Mouse (Mus musculus) layer of hippocampus, adult 2 months (tissue): ENCODE data around the gene D8Ertd738e. TPM values are rescaled to one million over a fixed set of nuclear protein-coding genes. Genes with fewer than 3 reads are reported as not detected.

ENCODE experiments used
- DNase-seq, 2 experiments: peaks; one replicate each; pipeline ENCODE4 v3.0.0; 2022; ENCODE audit warnings: low spot score in 2 of 2
- H3K27ac ChIP-seq: fragments of 200-600 bp; 2 replicates; pipeline ENCODE4 v1.8.1; 2022
- H3K4me3 ChIP-seq: fragments of 200-600 bp; 2 replicates; pipeline ENCODE4 v1.8.1; 2022; ENCODE audit warnings: mild to moderate bottlenecking
- CTCF ChIP-seq: fragments of 200-600 bp; conservative IDR thresholded peaks from 2 replicates; pipeline ENCODE4 v1.8.1; 2022; ENCODE audit warnings: antibody characterized with exemption, mild to moderate bottlenecking, moderate library complexity
- total RNA-seq, 2 experiments: library from RNA; stranded (reverse); gene quantifications; 2 replicates each; pipeline ENCODE4 v1.2.3; 2021

Gene D8Ertd738e
- total RNA-seq, 2 experiments from 2014 or later = 143 to 146 TPM

DNA sequence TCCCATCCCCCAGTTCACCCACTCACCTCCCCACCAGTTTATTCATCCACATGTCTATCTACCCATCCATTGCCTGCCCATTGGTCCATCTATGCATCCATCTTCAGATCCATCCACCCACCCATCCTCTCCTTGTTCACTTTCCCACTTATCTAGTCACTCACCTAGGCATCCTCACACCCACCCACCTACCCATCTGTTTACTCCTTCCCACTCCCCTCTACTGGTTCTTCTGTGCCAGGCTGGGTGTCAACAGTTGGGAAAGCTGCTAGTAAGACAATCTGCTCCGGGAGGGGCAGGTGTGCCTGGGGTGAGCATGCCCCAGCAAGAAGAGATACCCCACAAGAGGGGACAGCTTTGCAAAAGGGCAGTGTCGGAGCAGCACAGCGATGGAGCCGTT, 11.6 kb upstream of the D8Ertd738e start:
- H3K27ac ChIP-seq = peak overlapping the region; percentile 28; the same call in 1 of the 2 replicates
- DNase-seq = no peak
- no peak for TF ChIP-seq CTCF

DNA sequence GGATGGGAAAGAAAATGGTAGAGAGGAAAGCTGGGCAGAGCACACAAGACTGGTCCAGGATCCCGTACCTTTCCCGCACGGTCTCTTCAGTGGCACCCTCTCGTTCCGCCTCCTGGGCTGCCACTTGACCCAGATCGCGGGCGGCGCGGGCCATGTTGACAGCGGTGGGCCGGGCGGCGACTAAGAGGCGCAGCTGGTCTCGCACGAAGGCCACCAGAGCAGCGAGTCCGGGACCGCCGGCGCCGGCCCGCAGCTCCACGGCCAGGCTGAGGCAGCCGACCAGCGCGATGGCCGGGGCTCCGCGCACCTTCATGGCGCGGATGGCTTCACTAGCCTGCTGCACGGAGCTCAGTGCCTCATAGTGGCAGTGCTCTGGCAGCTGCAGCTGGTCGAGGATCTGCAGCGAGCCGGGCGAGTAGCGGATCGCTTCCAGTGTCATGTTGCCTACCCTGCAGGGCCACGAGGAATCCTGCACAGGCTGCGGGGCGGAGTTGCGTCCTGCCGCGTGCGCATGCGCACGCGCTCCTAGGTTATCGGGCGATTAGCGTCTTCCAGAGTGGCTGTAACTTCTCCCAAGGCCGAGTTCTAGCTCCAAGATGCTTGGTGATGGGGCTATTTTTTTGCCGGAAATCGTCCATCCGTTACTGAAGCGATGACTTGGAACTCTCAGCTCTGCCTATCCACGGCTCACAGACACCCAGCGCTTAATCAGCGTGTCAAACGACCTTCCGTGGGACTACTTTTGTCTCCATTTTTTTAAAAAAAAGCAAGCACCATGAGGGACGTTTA, 7.5 kb upstream of the D8Ertd738e start, which contains the start of gene Mri1:
TSS of gene Mri1 (minus strand) at position 505 of the 789 bp plus-strand sequence.
- peak; percentile 42 for TF ChIP-seq CTCF
- peak within 1 kb of the TSS; percentile 83 for H3K4me3 ChIP-seq
- DNase-seq = peak; percentile 70 to 79
- H3K27ac ChIP-seq = peak within 1 kb of the TSS; percentile 93

More for the DNA sequence above, 11.6 kb upstream of the D8Ertd738e start:
- no peak overlapping the region for H3K4me3 ChIP-seq

DNA sequence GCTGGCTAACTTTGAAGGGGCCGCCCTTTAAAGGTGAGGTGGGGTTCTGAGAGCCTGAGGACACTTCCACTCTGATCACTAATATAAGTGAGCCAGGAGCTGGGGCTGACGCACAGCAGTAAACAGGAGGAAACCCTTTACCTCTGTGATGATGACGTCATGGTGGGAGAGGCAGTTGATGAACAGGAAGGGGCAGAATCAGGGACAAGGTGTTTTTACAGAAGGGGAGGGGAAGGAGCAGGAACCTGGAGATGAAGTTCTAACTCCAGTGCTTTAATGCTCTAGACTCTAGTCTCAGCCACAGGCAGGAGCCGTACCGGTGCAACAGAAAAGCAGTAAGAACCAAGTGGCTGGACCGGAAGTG, 6.9 kb upstream of the D8Ertd738e start:
- H3K27ac ChIP-seq = peak overlapping the region; percentile 93
- no peak for TF ChIP-seq CTCF
- no peak for DNase-seq
- peak overlapping the region; percentile 83 for H3K4me3 ChIP-seq

DNA sequence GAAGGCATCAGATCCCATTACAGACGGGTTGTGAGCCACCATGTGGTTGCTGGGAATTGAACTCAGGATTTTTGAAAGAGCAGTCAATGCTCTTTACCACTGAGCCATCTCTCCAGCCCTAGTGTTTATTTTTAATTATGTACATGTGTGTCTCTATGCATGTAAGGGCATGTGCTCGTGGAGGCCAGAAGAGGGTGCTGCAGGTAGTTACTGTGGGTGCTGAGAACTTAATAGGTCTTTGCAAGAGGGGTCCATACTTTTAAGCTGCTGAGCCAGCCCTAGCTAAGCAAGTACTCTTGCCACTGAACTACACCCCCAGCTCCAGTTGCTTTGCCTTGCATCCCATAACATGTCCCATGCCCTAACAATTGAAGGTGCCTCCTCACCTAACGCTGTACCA, 6.3 kb upstream of the D8Ertd738e start:
- peak; percentile 52 for TF ChIP-seq CTCF
- H3K27ac ChIP-seq = peak overlapping the region; percentile 93; the same call in 1 of the 2 replicates
- no peak for DNase-seq

DNA sequence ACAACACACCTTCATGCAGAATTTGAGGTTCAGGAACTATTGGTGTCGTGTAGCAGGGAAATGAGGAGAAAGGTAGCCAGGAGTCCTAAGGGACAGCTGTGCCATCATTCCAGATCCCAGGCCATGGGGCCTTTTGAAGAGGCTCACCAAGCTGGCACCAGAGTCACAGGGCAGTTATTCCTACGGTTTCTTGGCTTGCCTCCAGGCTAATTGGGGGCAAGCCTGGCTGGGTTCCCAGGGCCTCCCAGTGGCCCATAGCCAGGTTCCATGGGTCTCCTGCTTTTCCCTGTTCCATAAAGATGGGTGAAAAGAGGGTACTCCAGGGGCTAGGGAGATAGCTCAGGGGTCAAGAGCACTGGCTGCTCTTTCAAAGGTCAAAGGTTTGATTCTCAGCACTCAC, 7.7 kb downstream of the D8Ertd738e start:
- Histone ChIP-seq H3K4me3 (no peak overlapping the region), H3K27ac (no peak overlapping the region)
- TF ChIP-seq CTCF = no peak
- DNase-seq = no peak

More for the DNA sequence above, 6.3 kb upstream of the D8Ertd738e start:
- H3K4me3 ChIP-seq = peak overlapping the region; percentile 83; the same call in 1 of the 2 replicates

DNA sequence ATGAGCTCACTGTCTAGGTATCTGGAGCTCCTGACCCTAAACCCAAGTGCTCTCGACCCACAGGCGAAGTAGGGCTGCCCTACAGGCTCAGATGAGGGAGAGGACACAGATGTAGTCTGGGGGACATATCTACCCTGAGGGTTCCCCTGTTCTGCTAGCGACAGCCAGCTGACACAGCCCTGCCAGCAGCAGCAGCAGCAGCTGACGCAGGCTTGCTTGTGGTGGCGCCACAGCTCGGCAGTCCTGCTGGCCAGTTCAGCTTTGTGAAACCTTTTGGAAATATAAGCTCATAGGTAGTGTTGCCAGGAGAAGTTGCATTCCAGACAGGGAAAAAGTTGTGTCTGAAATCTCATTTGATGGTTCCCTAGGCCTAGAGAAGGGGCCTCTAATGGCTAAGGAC, 8.4 kb downstream of the D8Ertd738e start:
- no peak for DNase-seq

DNA sequence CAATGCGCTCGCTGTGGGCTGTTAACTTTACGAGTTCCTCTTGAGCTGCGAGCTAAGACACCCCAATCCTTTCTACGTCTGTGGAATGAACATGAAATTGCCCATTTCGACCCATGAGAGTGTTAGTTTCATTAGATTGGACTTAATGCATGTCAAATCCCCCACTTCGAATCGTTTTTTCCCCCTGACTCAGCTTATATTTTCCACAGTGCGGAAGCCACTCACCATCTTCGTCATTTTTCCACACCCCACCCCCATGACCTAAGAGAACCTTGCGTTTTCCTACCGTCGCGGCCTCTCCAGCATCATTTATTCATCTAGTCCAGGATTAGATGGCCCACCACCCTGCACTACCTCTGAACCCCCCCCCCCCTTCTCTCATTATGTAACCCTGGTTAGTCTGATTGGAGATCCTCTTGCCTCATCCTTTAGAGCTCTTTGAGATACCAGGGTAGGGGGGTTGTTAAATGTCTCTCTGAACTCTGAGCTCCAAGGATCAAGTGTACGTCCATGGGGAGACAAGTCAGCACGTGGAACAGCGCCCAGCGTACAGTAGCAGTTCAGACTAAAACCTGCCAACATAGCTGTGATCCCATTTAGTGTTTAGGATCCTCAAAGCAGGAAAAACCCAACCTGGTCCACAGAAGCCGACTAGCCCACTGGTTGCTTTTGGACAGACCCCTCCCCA, 11.8 kb downstream of the D8Ertd738e start:
- Histone ChIP-seq H3K4me3 (peak overlapping the region; percentile 65), H3K27ac (peak overlapping the region; percentile 82)
- no peak for DNase-seq
- no peak for TF ChIP-seq CTCF

More for the DNA sequence above, 8.4 kb downstream of the D8Ertd738e start:
- no peak overlapping the region for H3K4me3 ChIP-seq
- no peak for TF ChIP-seq CTCF
- H3K27ac ChIP-seq = no peak overlapping the region

DNA sequence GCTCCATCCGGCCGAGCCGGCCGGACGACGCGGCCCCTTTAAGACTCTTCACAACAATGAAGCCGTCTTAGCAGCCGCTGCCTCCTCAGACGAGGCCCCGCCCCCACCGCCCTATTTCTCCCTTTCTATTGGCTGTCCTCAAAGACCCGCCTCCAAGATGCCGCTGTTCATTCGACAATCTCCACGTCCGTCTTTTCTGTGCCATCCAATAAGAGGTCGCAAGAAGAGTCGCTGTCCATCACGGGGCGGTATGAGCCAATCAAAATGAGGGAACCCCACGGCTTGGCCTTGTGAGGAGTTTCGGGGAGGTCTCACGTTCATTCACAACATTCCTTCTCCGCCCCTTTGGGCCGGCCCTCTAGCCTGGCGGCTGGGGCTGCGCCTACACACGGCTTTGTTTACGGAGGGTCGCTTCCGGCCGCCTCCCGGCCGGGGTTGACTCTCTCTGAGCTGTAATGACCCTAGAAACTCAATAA, 12.5 kb downstream of the D8Ertd738e start, which contains the start of gene Zswim4:
TSS of gene Zswim4 (minus strand) at position 58 of the 476 bp plus-strand sequence.
- peak; percentile 43 for TF ChIP-seq CTCF
- DNase-seq = peak; percentile 97 to 99
- peak within 1 kb of the TSS; percentile 95 for H3K27ac ChIP-seq
- H3K4me3 ChIP-seq = peak within 1 kb of the TSS; percentile 69

DNA sequence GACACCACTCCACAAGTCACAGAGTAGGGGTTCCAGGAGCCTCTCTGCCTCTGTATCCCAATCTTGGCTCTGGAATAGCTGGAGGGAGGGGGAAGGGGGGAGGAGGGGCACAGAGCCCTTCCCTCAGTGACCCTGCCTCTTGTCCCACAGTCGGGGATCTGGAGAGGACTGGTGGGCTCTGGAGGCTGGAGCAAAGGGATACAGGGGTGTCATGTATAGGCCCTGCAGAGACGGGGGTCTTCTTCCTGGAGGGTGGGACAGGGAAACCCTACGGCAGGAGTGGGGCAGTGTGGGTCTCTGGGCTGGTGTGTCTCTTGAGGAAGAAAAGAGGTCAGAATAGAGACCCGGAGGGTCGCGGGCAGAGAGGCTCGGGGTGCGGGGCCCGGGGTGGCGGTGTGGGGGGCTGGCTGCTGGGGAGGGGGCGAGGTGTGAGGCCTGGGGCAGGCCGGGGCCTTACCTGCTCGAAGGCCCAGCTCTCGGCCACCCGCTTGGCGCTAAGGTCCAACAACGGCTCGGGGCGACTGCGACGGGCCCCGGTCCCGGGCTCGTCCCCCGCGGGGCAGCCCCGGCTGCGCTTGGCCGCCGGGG, 13.0 kb downstream of the D8Ertd738e start:
- peak overlapping the region; percentile 95 for H3K27ac ChIP-seq
- no peak for DNase-seq
- H3K4me3 ChIP-seq = peak overlapping the region; percentile 69

DNA sequence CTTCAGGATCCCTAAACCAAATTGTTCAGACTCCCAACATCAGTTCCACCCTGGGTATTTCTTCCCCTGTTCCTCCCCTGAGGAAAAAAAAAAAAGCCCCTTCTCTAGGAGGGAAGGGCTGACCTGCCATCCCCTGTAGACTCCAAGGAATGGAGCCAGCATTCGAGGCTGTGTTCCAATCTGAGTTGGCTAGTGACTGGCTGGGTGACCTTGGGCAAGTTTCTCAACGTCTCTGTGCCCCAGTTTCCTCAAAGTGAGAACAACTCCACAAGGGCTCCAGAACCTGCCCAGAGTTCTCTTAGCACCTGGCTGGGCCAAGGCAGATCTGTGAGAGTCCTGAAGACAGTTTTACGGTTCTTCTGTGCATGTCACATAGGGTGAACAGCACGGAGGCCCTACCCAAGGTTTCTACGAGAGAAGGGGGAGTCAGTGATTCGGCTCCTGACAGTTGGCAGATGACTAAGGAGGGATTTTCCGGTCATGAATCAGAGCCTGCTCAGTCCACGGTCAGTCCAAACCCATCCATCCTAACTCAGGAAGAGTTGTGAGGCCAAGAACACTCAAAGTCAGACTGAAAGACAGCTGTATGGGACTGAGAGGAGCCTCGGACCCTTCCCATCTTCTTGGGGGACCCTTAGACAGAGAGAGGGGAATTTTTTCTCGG, 13.6 kb downstream of the D8Ertd738e start:
- peak overlapping the region; percentile 95; the same call in 1 of the 2 replicates for H3K27ac ChIP-seq

More for the DNA sequence above, 13.0 kb downstream of the D8Ertd738e start:
- no peak for TF ChIP-seq CTCF

DNA sequence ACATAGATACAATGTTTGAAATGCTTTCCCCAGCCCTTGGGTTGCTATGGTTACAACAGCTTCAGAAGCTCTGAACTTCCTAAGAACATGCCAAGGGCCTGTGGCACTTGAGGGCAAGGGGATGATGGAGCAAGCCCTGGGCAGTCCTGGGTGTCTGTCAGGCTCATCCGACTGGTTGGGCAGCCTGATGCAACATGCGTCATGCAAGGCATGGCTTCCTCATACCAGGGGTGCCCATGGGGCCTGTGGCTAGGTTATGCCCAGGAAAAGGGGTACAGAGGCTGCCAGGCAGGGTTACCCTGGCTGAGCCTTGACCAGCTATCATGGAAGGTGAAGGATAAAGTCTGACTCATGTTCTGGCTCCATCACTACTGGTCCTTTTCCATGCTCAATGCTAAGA, 16.5 kb downstream of the D8Ertd738e start:
- no peak overlapping the region for H3K27ac ChIP-seq
- TF ChIP-seq CTCF = no peak
- no peak for DNase-seq
- H3K4me3 ChIP-seq = no peak overlapping the region

More for the DNA sequence above, 13.6 kb downstream of the D8Ertd738e start:
- no peak for TF ChIP-seq CTCF
- peak overlapping the region; percentile 69 for H3K4me3 ChIP-seq
- no peak for DNase-seq

DNA sequence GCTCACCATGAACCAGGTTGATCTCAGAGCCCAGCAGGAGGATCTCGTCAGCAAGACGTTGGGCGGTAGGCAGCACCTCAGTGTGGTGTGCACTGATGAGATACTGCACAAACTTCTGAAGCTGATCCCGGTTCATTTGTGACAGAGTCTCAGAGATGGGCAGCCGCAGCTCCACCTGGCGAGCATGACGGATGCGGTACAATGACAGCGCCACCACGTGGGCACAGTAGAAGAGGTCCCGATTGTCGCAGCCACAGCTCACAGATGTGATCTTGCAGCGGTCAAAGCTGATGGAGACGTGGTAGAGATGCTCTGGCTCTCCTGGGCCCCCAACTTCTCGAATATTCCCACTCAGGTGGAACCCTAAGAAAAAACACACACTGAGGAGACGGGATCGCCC, 18.8 kb downstream of the D8Ertd738e start:
- H3K27ac ChIP-seq = no peak overlapping the region
- TF ChIP-seq CTCF = peak; percentile 59
- DNase-seq = no peak

More for the DNA sequence above, 18.8 kb downstream of the D8Ertd738e start:
- H3K4me3 ChIP-seq = no peak overlapping the region
